Mouse (Mus musculus): ENCODE data around the gene Kyat1.

GRCm38 (mm10) chr2:30194656-30195055 is 11.0 kb downstream of the Kyat1 start:
- TF ChIP-seq EP300 (IDR thresholded peaks at IDR 0.05; ENCODE audit: insufficient read depth, low read depth, low read length) (no peak), CTCF (IDR thresholded peaks at IDR 0.05; ENCODE audit: low read depth, low read length) (no peak)

All from ES-Bruce4 (cell line).